Mouse (Mus musculus) C2C12 (cell line): ENCODE measurements around the gene Dync2li1. TPM values are rescaled to one million over a fixed set of nuclear protein-coding genes. Genes with fewer than 3 reads are reported as not detected.
A peak's percentile ranks its signal among the peaks of the same experiment; 100 is the strongest.

Experiments
- H3K27me3 ChIP-seq: one replicate; pipeline ENCODE4 v1.6.1; 2011; ENCODE audit not compliant: control insufficient read depth, insufficient read depth, insufficient read length
- H3K36me3 ChIP-seq: one replicate; pipeline ENCODE4 v1.6.1; 2011; ENCODE audit not compliant: control insufficient read depth, insufficient read depth
- H3K4me3 ChIP-seq: one replicate; pipeline ENCODE4 v1.5.1; 2011; ENCODE audit warnings: mild to moderate bottlenecking, control low read depth; ENCODE audit not compliant: poor library complexity, insufficient read depth, severe bottlenecking
- H3K79me2 ChIP-seq: one replicate; pipeline ENCODE4 v1.6.1; 2011; ENCODE audit not compliant: control insufficient read depth, insufficient read depth
- H3K79me3 ChIP-seq: one replicate; pipeline ENCODE4 v1.6.1; 2011; ENCODE audit warnings: low read depth, control low read depth
- H3ac ChIP-seq: one replicate; pipeline ENCODE3; 2011; ENCODE audit warnings: low read depth; ENCODE audit not compliant: control insufficient read depth, insufficient read length
- CEBPB ChIP-seq: IDR thresholded peaks from one replicate; pipeline ENCODE4 v1.6.1; 2011; ENCODE audit warnings: low read depth, mild to moderate bottlenecking, control low read depth, moderate library complexity
- CTCF ChIP-seq: IDR thresholded peaks from one replicate; pipeline ENCODE4 v1.5.1; 2011; ENCODE audit not compliant: control insufficient read depth, insufficient read depth, insufficient read length
- FOSL1 ChIP-seq: IDR thresholded peaks from one replicate; pipeline ENCODE4 v1.8.0; 2011; ENCODE audit warnings: mild to moderate bottlenecking, low read length; ENCODE audit not compliant: poor library complexity, insufficient read depth, severe bottlenecking
- MAX ChIP-seq: IDR thresholded peaks from one replicate; pipeline ENCODE4 v1.6.1; 2011; ENCODE audit warnings: mild to moderate bottlenecking, control low read depth
- MYOD1 ChIP-seq: IDR thresholded peaks from one replicate; pipeline ENCODE4 v1.6.1; 2011; ENCODE audit warnings: low read depth; ENCODE audit not compliant: control insufficient read depth, insufficient read length
- MYOG ChIP-seq: IDR thresholded peaks from one replicate; pipeline ENCODE4 v1.6.1; 2011; ENCODE audit not compliant: control insufficient read depth, insufficient read length; ENCODE audit errors: extremely low read depth
- USF1 ChIP-seq: IDR thresholded peaks from one replicate; pipeline ENCODE4 v1.6.1; 2011; ENCODE audit warnings: low read depth, mild to moderate bottlenecking, control low read depth, moderate library complexity
- long read RNA-seq, 2 experiments: library from polyadenylated mRNA; unstranded; transcript quantifications; one replicate each; pipeline ENCODE4 v2.0.0; 2019 to 2020
- polyA plus RNA-seq: library from polyadenylated mRNA; unstranded; fragments of >200 nt; fragmentation: generic; extraction: Trizol; gene quantifications from one replicate; pipeline ENCODE4 v1.2.1, GENCODE M21; 2012; ENCODE audit warnings: missing spikeins

The Dync2li1 gene
- polyA plus RNA-seq, result 4.0 TPM
- long read RNA-seq, experiment 1, transcript Dync2li1-201 (13 exons, 1,354 nt), result major isoform, 34 of 41 reads
- long read RNA-seq, experiment 1, partial matches to known transcripts, result 3 of 41 reads
- long read RNA-seq, experiment 1, other reads (novel, unspliced or antisense), result 4 of 41 reads
- long read RNA-seq, experiment 2, transcript Dync2li1-201 (13 exons, 1,354 nt), result major isoform, 18 of 19 reads
- long read RNA-seq, experiment 2, partial matches to known transcripts, result 0 of 19 reads
- long read RNA-seq, experiment 2, other reads (novel, unspliced or antisense), result 1 of 19 reads

DNA sequence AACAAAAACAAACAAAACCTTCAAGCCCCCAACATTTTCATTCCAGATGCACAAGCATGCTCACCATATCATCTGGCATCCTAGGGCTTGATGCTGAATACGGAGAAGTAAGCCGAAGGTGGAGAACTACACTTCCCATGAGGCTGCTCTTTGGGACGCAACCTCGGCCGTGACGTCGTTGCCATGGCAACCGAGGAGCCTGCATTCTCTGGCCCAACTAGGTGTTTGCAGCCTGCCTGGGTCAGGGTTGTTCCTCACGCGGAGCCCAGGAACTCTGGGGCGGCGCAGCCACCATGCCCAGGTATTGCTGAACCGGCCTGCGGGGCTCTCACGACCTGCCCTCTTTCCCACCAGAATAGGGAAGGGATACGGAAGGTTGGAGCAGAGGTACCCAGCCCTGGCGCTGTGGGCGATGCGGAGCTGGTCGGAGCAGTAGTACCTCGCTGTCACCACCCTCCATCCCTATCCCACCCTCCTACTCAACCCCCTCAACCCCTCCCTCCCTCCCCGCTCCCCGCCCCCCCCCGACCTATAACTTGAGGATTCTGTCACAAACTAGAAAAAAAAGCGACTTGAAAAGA is at the start of gene Dync2li1:
Gene Dync2li1 (plus strand): TSS at position 221 of the 581 bp plus-strand sequence.
- H3K4me3 ChIP-seq, result peak within 1 kb of the TSS; percentile 25
- no peaks in the 10 kb centered on the region for H3K79me3 ChIP-seq
- H3K27me3 ChIP-seq, result no peaks in the 10 kb centered on the region
- H3K79me2 ChIP-seq, result no peaks in the 10 kb centered on the region
- no peak for TF ChIP-seq USF1
- TF ChIP-seq CEBPB, result no peak
- no peak for TF ChIP-seq FOSL1
- no peak for TF ChIP-seq MAX
- TF ChIP-seq CTCF, result no peak
- no peak for TF ChIP-seq MYOD1
- TF ChIP-seq MYOG, result no peak
- peaks cover under 1% of the 10 kb centered on the region for H3K36me3 ChIP-seq
- H3ac ChIP-seq, result no peak within 1 kb of the TSS

DNA sequence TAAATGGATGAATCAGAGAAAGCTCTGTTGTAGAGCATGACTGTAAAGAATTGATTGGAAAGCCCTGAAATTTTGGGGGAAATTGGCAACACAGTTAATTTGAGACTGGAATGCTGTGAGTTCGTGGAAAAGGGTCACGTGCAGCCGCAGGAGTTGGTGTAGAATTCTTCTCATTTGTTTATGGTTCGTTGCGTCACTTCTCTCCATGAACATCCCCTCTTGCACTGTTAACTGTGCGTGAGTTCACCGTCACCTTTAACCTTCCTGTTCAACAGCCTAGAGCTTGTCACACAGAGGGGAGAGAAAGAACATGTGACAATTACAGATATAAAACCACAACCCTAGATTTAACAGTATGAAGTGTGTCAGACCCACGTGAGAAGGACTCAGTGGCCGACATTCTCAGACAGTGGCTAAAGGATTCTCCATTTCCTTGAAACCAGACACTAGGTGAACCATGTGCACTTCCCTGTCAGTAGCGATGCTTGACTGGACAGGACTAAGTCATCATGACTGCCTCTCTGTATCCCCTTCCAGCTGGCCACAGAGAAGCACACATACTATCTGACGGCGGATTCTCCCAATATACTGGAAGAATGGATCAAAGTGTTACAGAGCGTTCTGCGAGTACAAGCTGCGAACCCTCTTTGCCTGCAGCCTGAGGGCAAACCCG is 49.5 kb upstream of the Dync2li1 start:
- Histone ChIP-seq H3K79me3 (no peaks in the 10 kb centered on the region), H3K79me2 (peaks cover 10% of the 10 kb centered on the region), H3ac (no peak overlapping the region), H3K27me3 (no peaks in the 10 kb centered on the region), H3K36me3 (peaks cover 13% of the 10 kb centered on the region), H3K4me3 (no peak overlapping the region)
- TF ChIP-seq CTCF (no peak), MAX (no peak), CEBPB (peak; percentile 75), MYOG (no peak), MYOD1 (peak; percentile 54), USF1 (peak; percentile 96), FOSL1 (no peak)

- H3K36me3 ChIP-seq, result peaks cover 21% of the 10 kb centered on the region
- H3K4me3 ChIP-seq, result no peak overlapping the region
- no peak for TF ChIP-seq MYOD1
- TF ChIP-seq FOSL1, result no peak
- no peaks in the 10 kb centered on the region for H3K27me3 ChIP-seq
- no peak overlapping the region for H3ac ChIP-seq
- H3K79me3 ChIP-seq, result no peaks in the 10 kb centered on the region
- peaks cover 16% of the 10 kb centered on the region for H3K79me2 ChIP-seq
Observed at GRCm38 (mm10) chr17:84579249-84579648, 47.0 kb upstream of the Dync2li1 start.

GRCm38 (mm10) chr17:84579817-84580216 is 46.5 kb upstream of the Dync2li1 start:
- Histone ChIP-seq H3K4me3 (no peak overlapping the region), H3K36me3 (peaks cover 27% of the 10 kb centered on the region), H3ac (no peak overlapping the region), H3K79me2 (peaks cover 16% of the 10 kb centered on the region), H3K79me3 (no peaks in the 10 kb centered on the region), H3K27me3 (no peaks in the 10 kb centered on the region)
- TF ChIP-seq CTCF (no peak), MYOD1 (no peak), MAX (no peak), MYOG (no peak)

- no peak overlapping the region for H3ac ChIP-seq
- H3K4me3 ChIP-seq, result no peak overlapping the region
- no peaks in the 10 kb centered on the region for H3K79me3 ChIP-seq
- no peak for TF ChIP-seq MAX
- no peak for TF ChIP-seq CEBPB
- no peak for TF ChIP-seq USF1
- TF ChIP-seq MYOD1, result no peak
- TF ChIP-seq MYOG, result no peak
- TF ChIP-seq CTCF, result no peak
- TF ChIP-seq FOSL1, result no peak
- H3K27me3 ChIP-seq, result no peaks in the 10 kb centered on the region
- H3K36me3 ChIP-seq, result peaks cover 29% of the 10 kb centered on the region
- peaks cover 16% of the 10 kb centered on the region for H3K79me2 ChIP-seq
Observed at GRCm38 (mm10) chr17:84580821-84581220, 45.5 kb upstream of the Dync2li1 start.
